Comparison of ENCODE assay signal across 9 mouse cellular contexts in the genomic region with DNA sequence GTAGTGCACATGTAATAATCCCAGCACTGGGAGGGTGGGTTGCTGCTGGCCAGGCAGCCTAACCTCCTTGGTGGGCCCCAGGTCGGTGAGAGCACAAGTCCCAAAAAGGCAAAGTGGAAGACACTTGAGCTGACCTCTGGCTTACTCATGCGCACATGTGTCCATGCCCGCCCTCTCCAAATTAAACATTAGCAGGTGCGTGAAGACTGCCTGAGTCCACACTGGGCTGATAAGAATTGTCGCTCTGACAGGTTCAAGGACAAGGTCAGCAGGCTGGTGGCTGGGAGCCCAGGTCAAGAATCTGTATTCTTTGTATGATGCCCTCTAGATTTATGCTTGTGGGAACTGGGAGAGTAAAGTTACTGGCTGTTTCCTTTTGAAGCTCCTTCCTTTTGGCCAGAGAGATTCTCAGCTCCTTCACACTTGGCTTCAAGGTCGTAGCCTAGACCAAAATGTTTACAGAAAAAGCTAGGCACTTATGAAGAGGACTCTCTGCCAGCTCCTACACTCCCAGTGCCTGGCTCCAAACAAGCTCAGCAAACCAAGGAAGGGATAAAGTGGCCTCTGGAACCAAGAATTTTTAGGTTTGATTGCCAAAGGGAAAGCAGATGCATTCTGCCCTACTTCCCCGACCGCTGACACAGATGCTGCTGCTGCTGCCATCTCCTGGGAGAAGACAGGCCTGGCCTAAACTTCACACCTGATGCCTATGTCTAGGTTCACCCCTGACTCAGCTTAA. TPM values are rescaled to one million over a fixed set of nuclear protein-coding genes. Genes with fewer than 3 reads are reported as not detected.
A peak's percentile ranks its signal among the peaks of the same experiment; 100 is the strongest.
DNase-seq lines count a peak whose midpoint lies in the region; ATAC-seq lines count a peak whose summit lies in the region.
"Had no signal": no experiment of that assay in that cellular context is flagged by ENCODE, and none has a peak within 500 bp of the region (broad histone marks: within the 10 kb centered on the region; RNA-seq: fewer than 3 reads in every experiment).

No protein-coding gene starts in this region.

- H3K4me2 ChIP-seq in midbrain, embryonic 14.5 days (ENCODE audit: low read length): no peak overlapping the region
- H3K4me2 ChIP-seq in midbrain, embryonic 11.5 days: no peak overlapping the region
- no peak overlapping the region for H3K4me2 ChIP-seq in heart, embryonic 15.5 days
- H3K4me2 ChIP-seq in lung, embryonic 16.5 days (ENCODE audit: low read depth, low read length): no peak overlapping the region
- no peak overlapping the region for H3K4me2 ChIP-seq in forebrain, embryonic 16.5 days (ENCODE audit: low read length)
- H3K4me2 ChIP-seq: limb, embryonic 15.5 days had no signal

- H3K4me1 ChIP-seq in midbrain, embryonic 14.5 days (ENCODE audit: control insufficient read depth, insufficient read depth, low read length): no peaks in the 10 kb centered on the region
- H3K4me1 ChIP-seq in midbrain, embryonic 11.5 days (ENCODE audit: control insufficient read depth, insufficient read depth, low read length): no peaks in the 10 kb centered on the region
- peaks cover 13% of the 10 kb centered on the region for H3K4me1 ChIP-seq in heart, embryonic 15.5 days (replicated peaks)
- peaks cover 13% of the 10 kb centered on the region for H3K4me1 ChIP-seq in lung, embryonic 16.5 days (replicated peaks; ENCODE audit: control insufficient read depth, insufficient read depth, low read length)
- H3K4me1 ChIP-seq in forebrain, embryonic 16.5 days (replicated peaks; ENCODE audit: control insufficient read depth, insufficient read depth, low read length): peaks cover 2% of the 10 kb centered on the region
- H3K4me1 ChIP-seq: limb, embryonic 15.5 days had no signal

- no peak overlapping the region for H3K9ac ChIP-seq in midbrain, embryonic 14.5 days (replicated peaks; ENCODE audit: low read length)
- no peak overlapping the region for H3K9ac ChIP-seq in midbrain, embryonic 11.5 days (ENCODE audit: low read length)
- no peak overlapping the region for H3K9ac ChIP-seq in heart, embryonic 15.5 days
- no peak overlapping the region for H3K9ac ChIP-seq in lung, embryonic 16.5 days (ENCODE audit: low read length)
- no peak overlapping the region for H3K9ac ChIP-seq in forebrain, embryonic 16.5 days (replicated peaks; ENCODE audit: low read depth, low read length)
- H3K9ac ChIP-seq: limb, embryonic 15.5 days had no signal

- H3K9me3 ChIP-seq in midbrain, embryonic 14.5 days (ENCODE audit: control insufficient read depth, low read length): no peaks in the 10 kb centered on the region
- no peaks in the 10 kb centered on the region for H3K9me3 ChIP-seq in midbrain, embryonic 11.5 days (ENCODE audit: control insufficient read depth, low read length)
- no peaks in the 10 kb centered on the region for H3K9me3 ChIP-seq in heart, embryonic 15.5 days (replicated peaks)
- no peaks in the 10 kb centered on the region for H3K9me3 ChIP-seq in lung, embryonic 16.5 days (ENCODE audit: control insufficient read depth, low read length)
- H3K9me3 ChIP-seq in forebrain, embryonic 16.5 days (ENCODE audit: control insufficient read depth, low read length): no peaks in the 10 kb centered on the region
- H3K9me3 ChIP-seq: limb, embryonic 15.5 days had no signal

- no peak overlapping the region for H3K27ac ChIP-seq in midbrain, embryonic 14.5 days (replicated peaks; ENCODE audit: low read depth, low read length)
- no peak overlapping the region for H3K27ac ChIP-seq in midbrain, embryonic 11.5 days (ENCODE audit: low read depth, low read length)
- H3K27ac ChIP-seq in heart, embryonic 15.5 days: peak overlapping the region; percentile 51
- peak overlapping the region; percentile 35; the same call in 1 of the 2 replicates for H3K27ac ChIP-seq in lung, embryonic 16.5 days (ENCODE audit: low read length)
- no peak overlapping the region for H3K27ac ChIP-seq in forebrain, embryonic 16.5 days (ENCODE audit: low read length)
- H3K27ac ChIP-seq: limb, embryonic 15.5 days had no signal

- no peak for ATAC-seq in midbrain, embryonic 14.5 days (ENCODE audit: low FRiP score, low TSS enrichment)
- no peak for ATAC-seq in midbrain, embryonic 11.5 days (ENCODE audit: low FRiP score)
- ATAC-seq in heart, embryonic 15.5 days (replicated peaks; ENCODE audit: insufficient number of reproducible peaks, insufficient read depth, low FRiP score, low read depth): no peak; the same call in 1 of the 2 replicates
- ATAC-seq in lung, embryonic 16.5 days (ENCODE audit: low read depth): peak; percentile 66
- ATAC-seq in forebrain, embryonic 16.5 days: no peak

- H3K36me3 ChIP-seq in midbrain, embryonic 14.5 days (ENCODE audit: control insufficient read depth, insufficient read depth, low read length): no peaks in the 10 kb centered on the region
- H3K36me3 ChIP-seq in midbrain, embryonic 11.5 days (ENCODE audit: control insufficient read depth, insufficient read depth, low read length): no peaks in the 10 kb centered on the region
- no peaks in the 10 kb centered on the region for H3K36me3 ChIP-seq in heart, embryonic 15.5 days
- no peaks in the 10 kb centered on the region for H3K36me3 ChIP-seq in lung, embryonic 16.5 days (ENCODE audit: control insufficient read depth, insufficient read depth, low read length)
- H3K36me3 ChIP-seq in forebrain, embryonic 16.5 days (ENCODE audit: control insufficient read depth, insufficient read depth): no peaks in the 10 kb centered on the region
- H3K36me3 ChIP-seq: limb, embryonic 15.5 days had no signal

- 79% methylated on average over 8 of the region's 8 CpGs for WGBS in midbrain, embryonic 14.5 days
- WGBS in midbrain, embryonic 11.5 days: 81% methylated on average over 8 of the region's 8 CpGs
- WGBS in heart, embryonic 15.5 days: 34% methylated on average over 8 of the region's 8 CpGs
- 25% methylated on average over 8 of the region's 8 CpGs for WGBS in lung, embryonic 16.5 days
- 80% methylated on average over 8 of the region's 8 CpGs for WGBS in forebrain, embryonic 16.5 days

- H3K4me3 ChIP-seq in midbrain, embryonic 14.5 days (replicated peaks; ENCODE audit: low read depth, low read length): no peak overlapping the region
- H3K4me3 ChIP-seq in midbrain, embryonic 11.5 days (ENCODE audit: low read depth, low read length): no peak overlapping the region
- H3K4me3 ChIP-seq in heart, embryonic 15.5 days: no peak overlapping the region
- H3K4me3 ChIP-seq in lung, embryonic 16.5 days (ENCODE audit: low read length): no peak overlapping the region
- H3K4me3 ChIP-seq in forebrain, embryonic 16.5 days (replicated peaks; ENCODE audit: low read length): no peak overlapping the region
- H3K4me3 ChIP-seq: limb, embryonic 15.5 days had no signal

- H3K27me3 ChIP-seq in midbrain, embryonic 14.5 days (ENCODE audit: control insufficient read depth, insufficient read depth, low read length): no peaks in the 10 kb centered on the region
- H3K27me3 ChIP-seq in midbrain, embryonic 11.5 days (ENCODE audit: control insufficient read depth, insufficient read depth, low read length): no peaks in the 10 kb centered on the region
- H3K27me3 ChIP-seq in heart, embryonic 15.5 days: no peaks in the 10 kb centered on the region
- H3K27me3 ChIP-seq in lung, embryonic 16.5 days (ENCODE audit: control insufficient read depth, insufficient read depth, low read depth, low read length): no peaks in the 10 kb centered on the region
- H3K27me3 ChIP-seq in forebrain, embryonic 16.5 days (replicated peaks; ENCODE audit: control insufficient read depth, insufficient read depth, low read length): no peaks in the 10 kb centered on the region
- H3K27me3 ChIP-seq: limb, embryonic 15.5 days had no signal

- DNase-seq in midbrain, embryonic 14.5 days: peak; percentile 37
- no peak for DNase-seq in midbrain, embryonic 11.5 days (ENCODE audit: low spot score, missing footprints)
- DNase-seq in adipocyte (ENCODE audit: low spot score): peak; percentile 95
- DNase-seq in T-cell, adult 2 months (ENCODE audit: low spot score): no peak
- DNase-seq in natural killer cell, adult 2 months (ENCODE audit: low spot score in 2 of 2): no peak

RNA-seq across cellular contexts. Expression of gene Mkln1, which starts 8.1 kb away (rescaled TPM):
- 126 and 154 TPM in 2 replicates for polyA plus RNA-seq in midbrain, embryonic 14.5 days (2014; fragmentation: Nextera tagmentation; extraction: Ambion mirVana)
- polyA plus RNA-seq in midbrain, embryonic 11.5 days (2014; fragmentation: Nextera tagmentation; extraction: Ambion mirVana): 217 and 249 TPM in 2 replicates
- 190 and 194 TPM in 2 replicates for polyA plus RNA-seq in heart, embryonic 15.5 days (2015; fragmentation: Nextera tagmentation; extraction: Ambion mirVana)
- 217 and 220 TPM in 2 replicates for polyA plus RNA-seq in lung, embryonic 16.5 days (2015; fragmentation: Nextera tagmentation; extraction: Ambion mirVana)
- 159 and 177 TPM in 2 replicates for polyA plus RNA-seq in forebrain, embryonic 16.5 days (2015; fragmentation: Nextera tagmentation; extraction: Ambion mirVana)

Comparison
In these comparisons a context has a peak if more than half of its experiments do, and no peak if none do; other contexts are left out.
1. DNase-seq: peak in midbrain, embryonic 14.5 days (single experiment) and adipocyte (single experiment); none in midbrain, embryonic 11.5 days (single experiment), T-cell, adult 2 months (single experiment) and natural killer cell, adult 2 months (0 of 2).
2. H3K27ac ChIP-seq: peak in heart, embryonic 15.5 days (single experiment) and lung, embryonic 16.5 days (single experiment); none in midbrain, embryonic 14.5 days (single experiment), midbrain, embryonic 11.5 days (single experiment) and forebrain, embryonic 16.5 days (single experiment).